Mouse (Mus musculus): Measurements from ENCODE around the gene Pum2.

DNA sequence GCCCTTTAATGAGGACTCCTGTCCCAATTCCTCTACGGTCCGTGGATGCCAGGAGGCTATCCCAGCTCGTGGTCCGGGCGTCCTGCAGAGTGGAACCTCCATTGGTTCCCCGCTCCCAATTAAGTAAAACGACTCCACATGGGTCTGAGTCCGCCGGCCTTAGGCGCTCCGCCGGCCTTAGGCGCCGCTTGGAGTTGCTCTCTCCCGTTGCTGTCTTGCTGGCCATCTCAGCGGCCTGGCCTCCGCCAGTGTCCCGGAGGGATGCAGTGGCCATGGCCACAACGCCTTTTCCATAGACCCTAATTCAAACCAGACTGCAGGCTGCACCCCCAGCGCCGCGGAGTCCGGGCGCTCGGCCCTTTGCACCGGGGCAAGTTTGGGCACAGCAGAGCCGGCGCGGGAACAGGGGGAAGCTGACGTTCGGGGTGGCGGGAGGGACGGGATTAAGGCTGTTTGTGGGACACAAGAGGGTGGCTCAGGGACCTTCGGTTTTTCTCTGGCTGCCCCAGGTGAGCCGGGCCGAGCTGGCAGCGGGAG is 98.0 kb downstream of the Pum2 start:
- TF ChIP-seq CTCF (IDR thresholded peaks at IDR 0.05; ENCODE audit: control insufficient read depth, insufficient read depth, low read length) (no peak), POLR2A (IDR thresholded peaks at IDR 0.05; ENCODE audit: borderline replicate concordance, control insufficient read depth, low read depth, low read length) (peak; percentile 5; the same call in 1 of the 2 replicates)

Data from bone marrow, adult 2 months (tissue).